Mouse (Mus musculus) E14TG2a.4 (cell line): ENCODE measurements around the gene Lenep.

Experiments used
- H3K27me3 ChIP-seq: 2 replicates; pipeline ENCODE4 v1.6.1; 2014; ENCODE audit warnings: low read length, control low read depth; ENCODE audit not compliant: insufficient read depth
- H3K36me3 ChIP-seq: 2 replicates; pipeline ENCODE4 v1.6.1; 2014; ENCODE audit warnings: low read length, control low read depth; ENCODE audit not compliant: insufficient read depth
- H3K4me1 ChIP-seq: replicated peaks from 2 replicates; pipeline ENCODE4 v1.6.1; 2014; ENCODE audit warnings: low read depth, low read length, control low read depth
- H3K4me3 ChIP-seq: replicated peaks from 2 replicates; pipeline ENCODE4 v1.5.1; 2014; ENCODE audit warnings: mild to moderate bottlenecking, low read length
- H3K9me3 ChIP-seq: 2 replicates; pipeline ENCODE4 v1.6.1; 2014; ENCODE audit warnings: low read length, control low read depth
- CTCF ChIP-seq: conservative IDR thresholded peaks from 2 replicates; pipeline ENCODE4 v1.5.1; 2014; ENCODE audit warnings: low read length
- NANOG ChIP-seq: IDR thresholded peaks from 2 replicates; pipeline ENCODE4 v1.6.1; 2014; ENCODE audit warnings: borderline replicate concordance, low read length, mixed read lengths
- POU5F1 ChIP-seq: IDR thresholded peaks from 2 replicates; pipeline ENCODE4 v1.6.1; 2014; ENCODE audit warnings: low read length, borderline replicate concordance

Lenep gene

DNA sequence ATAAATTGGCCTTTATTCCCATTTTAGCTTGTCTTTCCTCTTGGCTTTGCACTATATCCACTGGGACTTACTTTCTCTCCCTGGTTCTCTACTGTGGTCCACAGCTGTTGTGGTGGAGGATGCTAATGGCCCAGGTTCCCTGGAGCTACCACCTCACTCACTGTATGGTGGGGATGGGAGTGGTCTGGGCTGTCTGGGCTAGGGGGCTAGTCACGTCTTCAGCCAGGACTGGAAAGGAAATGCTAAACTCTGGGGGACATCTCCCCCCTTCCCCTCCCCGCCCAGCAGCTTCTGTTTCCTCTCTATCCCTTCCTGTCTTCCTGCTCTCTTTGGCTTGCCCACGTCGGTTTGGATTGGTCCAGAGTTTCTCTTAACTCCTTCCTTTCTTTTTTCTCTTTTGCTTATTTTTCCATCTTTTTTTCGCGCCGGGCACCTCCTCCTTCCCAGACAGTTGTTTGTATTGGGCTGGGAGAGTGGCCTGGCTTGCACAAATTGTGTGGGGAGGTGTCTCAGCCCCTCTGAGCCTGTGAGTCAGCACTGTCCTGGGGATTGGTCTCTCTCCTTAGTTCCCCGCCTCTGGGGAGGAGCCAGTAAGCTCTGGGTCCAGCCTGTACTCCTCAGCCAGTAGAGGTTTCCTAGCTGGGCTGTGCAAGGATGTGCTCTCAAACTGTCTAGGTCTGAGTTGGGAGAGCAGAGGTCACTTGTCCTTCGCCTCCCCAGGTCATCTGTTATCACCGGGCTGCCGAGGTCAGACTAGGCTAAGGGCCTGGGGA, 18.6 kb upstream of the Lenep start:
- H3K4me3 ChIP-seq: peak overlapping the region; percentile 83
- peaks cover 44% of the 10 kb centered on the region for H3K36me3 ChIP-seq
- no peaks in the 10 kb centered on the region for H3K27me3 ChIP-seq
- no peaks in the 10 kb centered on the region for H3K9me3 ChIP-seq
- H3K4me1 ChIP-seq: peaks cover 71% of the 10 kb centered on the region
- TF ChIP-seq CTCF: no peak
- TF ChIP-seq POU5F1: no peak
- TF ChIP-seq NANOG: no peak

- H3K27me3 ChIP-seq: no peaks in the 10 kb centered on the region
- peak overlapping the region; percentile 83 for H3K4me3 ChIP-seq
- TF ChIP-seq POU5F1 (no peak), CTCF (no peak), NANOG (no peak)
- peaks cover 71% of the 10 kb centered on the region for H3K4me1 ChIP-seq
- H3K36me3 ChIP-seq: peaks cover 44% of the 10 kb centered on the region
- no peaks in the 10 kb centered on the region for H3K9me3 ChIP-seq
These were observed 17.8 kb upstream of the Lenep start for GRCm38 (mm10) chr3:89420421-89420820.

DNA sequence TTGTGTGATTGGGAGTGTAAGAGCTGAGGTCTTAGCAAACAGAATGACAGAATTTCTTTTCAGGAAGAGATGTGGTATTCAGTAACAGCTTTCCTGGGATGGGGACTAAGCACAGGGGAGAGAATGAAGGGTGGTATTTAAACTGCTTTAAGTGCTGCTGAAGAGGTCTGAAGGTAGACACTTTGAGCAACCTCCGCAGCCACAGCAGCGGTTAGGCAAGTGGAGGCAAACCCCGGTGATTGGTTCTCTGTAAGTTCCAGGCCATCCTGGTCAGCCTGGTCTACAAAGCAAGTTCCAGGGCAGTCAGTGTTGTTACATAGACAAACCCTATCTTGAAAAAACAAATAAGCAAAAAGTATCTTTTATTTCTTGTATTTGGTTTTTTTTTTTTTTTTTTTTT, 17.4 kb upstream of the Lenep start:
- peaks cover 66% of the 10 kb centered on the region for H3K4me1 ChIP-seq
- peak overlapping the region; percentile 83 for H3K4me3 ChIP-seq
- peaks cover 44% of the 10 kb centered on the region for H3K36me3 ChIP-seq
- TF ChIP-seq NANOG (no peak), POU5F1 (no peak), CTCF (no peak)
- no peaks in the 10 kb centered on the region for H3K27me3 ChIP-seq
- H3K9me3 ChIP-seq: no peaks in the 10 kb centered on the region

DNA sequence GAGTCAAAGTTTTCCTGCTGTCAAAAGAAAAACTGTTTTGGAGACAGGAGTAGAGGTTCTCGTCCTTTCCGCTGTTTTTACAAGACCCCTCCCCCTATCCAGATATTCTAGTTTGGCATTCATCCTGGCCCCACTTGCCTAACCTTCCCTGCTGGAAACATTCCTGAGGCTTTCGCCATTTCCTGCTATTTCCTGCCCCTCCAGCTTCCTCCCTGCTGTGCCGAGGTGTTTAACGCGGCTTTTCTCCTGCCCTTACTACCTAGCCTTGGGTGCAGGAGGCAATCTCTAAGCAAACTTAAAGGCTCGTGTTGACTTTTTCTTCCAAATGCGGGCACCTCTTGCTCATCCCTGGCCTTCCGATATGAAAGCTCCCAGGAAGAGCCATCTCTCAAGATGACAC, 17.0 kb upstream of the Lenep start:
- Histone ChIP-seq H3K27me3 (no peaks in the 10 kb centered on the region), H3K4me3 (peak overlapping the region; percentile 83), H3K36me3 (peaks cover 44% of the 10 kb centered on the region), H3K9me3 (no peaks in the 10 kb centered on the region), H3K4me1 (peaks cover 62% of the 10 kb centered on the region)
- TF ChIP-seq CTCF (no peak), NANOG (no peak), POU5F1 (no peak)

DNA sequence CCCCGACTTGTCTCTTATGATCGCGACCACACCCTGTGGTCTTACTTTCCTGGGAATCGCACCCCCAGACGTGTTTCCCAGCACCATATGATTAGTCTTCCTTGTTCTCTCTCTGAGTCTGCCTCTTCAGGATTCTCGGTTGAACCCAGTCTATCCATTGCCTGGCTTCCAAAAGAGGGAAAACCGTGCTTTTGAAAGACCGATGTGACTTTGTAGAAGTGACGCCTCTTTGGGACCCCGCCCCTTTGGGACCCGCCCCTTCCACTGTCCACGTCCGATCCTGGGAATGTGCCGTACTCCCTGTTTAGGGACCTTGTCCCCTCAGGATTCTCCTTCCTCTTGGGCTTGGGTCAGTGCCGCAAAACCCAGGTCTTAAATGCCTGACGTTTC, 16.3 kb upstream of the Lenep start:
- no peaks in the 10 kb centered on the region for H3K9me3 ChIP-seq
- H3K36me3 ChIP-seq: peaks cover 44% of the 10 kb centered on the region
- no peak for TF ChIP-seq POU5F1
- TF ChIP-seq CTCF: no peak
- no peak for TF ChIP-seq NANOG
- H3K4me3 ChIP-seq: peak overlapping the region; percentile 83
- peaks cover 57% of the 10 kb centered on the region for H3K4me1 ChIP-seq
- no peaks in the 10 kb centered on the region for H3K27me3 ChIP-seq

DNA sequence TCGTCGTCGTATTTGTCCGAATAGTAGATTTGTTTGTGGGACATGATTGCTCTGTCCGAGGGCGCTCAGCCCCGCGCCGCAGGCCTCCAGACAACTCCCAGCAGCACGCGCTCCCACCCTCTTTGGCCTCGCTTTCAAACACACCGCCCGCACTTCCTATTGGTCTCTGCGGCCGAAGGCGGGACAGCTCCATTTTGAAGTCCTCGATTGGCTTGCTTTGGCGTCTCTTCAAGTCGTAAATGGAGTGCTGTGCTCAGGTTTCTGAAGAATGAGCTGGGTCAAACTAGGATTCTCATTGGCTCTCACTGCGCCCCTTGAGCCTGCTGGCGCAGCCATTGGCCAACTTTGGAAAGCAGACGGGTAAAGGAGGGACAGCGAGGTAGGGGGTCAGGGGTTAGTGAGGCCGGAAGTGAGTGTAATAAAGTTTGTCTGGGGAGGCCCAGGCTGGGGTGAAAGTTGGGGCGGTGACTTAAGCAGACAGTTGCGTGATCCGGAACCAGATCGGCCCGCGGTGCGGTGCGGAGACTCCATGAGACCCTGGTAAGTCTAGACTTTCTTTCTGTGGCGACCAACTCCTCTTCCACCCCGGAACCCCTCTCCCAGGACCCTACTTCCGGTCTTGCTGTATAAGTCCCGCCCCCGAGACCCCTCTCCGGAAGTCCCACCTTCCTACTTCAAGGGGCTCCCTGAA, 15.7 kb upstream of the Lenep start, which contains the start of the genes Cks1b and Shc1:
TSS of gene Cks1b (minus strand) at position 214 of the 691 bp plus-strand sequence.
TSS of gene Shc1 (plus strand) at position 274 of the 691 bp plus-strand sequence.
- H3K4me1 ChIP-seq: peaks cover 55% of the 10 kb centered on the region
- TF ChIP-seq NANOG (0 out of 2 replicates have a peak, but pooled peaks have one; percentile 21), POU5F1 (no peak)
- peak within 1 kb of the TSS; percentile 83 for H3K4me3 ChIP-seq
- H3K36me3 ChIP-seq: peaks cover 44% of the 10 kb centered on the region
- no peaks in the 10 kb centered on the region for H3K9me3 ChIP-seq
- no peaks in the 10 kb centered on the region for H3K27me3 ChIP-seq

DNA sequence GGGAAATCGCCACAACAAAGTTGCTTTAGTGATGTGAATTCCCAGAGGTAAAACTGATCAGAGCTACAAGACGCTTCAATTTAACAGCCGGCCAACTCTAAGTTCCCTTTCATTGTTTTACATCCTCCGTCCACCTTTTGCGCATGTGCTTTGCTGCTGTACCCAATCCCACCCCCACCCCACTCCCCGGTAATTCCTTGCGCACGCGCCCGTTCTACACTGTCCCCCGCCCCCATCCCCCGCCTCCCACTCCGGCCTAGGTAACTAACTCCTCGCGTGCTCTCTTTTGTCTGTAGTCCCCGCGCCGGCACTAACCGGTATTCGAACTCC, 15.2 kb upstream of the Lenep start:
- Histone ChIP-seq H3K4me1 (peaks cover 55% of the 10 kb centered on the region), H3K4me3 (peak overlapping the region; percentile 83), H3K9me3 (no peaks in the 10 kb centered on the region), H3K27me3 (no peaks in the 10 kb centered on the region), H3K36me3 (peaks cover 44% of the 10 kb centered on the region)
- no peak for TF ChIP-seq NANOG
- no peak for TF ChIP-seq POU5F1
- no peak for TF ChIP-seq CTCF

GRCm38 (mm10) chr3:89417131-89417530, 14.5 kb upstream of the Lenep start:
- no peak for TF ChIP-seq POU5F1
- no peak for TF ChIP-seq CTCF
- no peak for TF ChIP-seq NANOG
- Histone ChIP-seq H3K4me3 (peak overlapping the region; percentile 83), H3K4me1 (peaks cover 52% of the 10 kb centered on the region), H3K36me3 (peaks cover 42% of the 10 kb centered on the region), H3K27me3 (no peaks in the 10 kb centered on the region), H3K9me3 (no peaks in the 10 kb centered on the region)

- Histone ChIP-seq H3K4me3 (peak overlapping the region; percentile 83), H3K4me1 (peaks cover 46% of the 10 kb centered on the region), H3K27me3 (no peaks in the 10 kb centered on the region), H3K9me3 (no peaks in the 10 kb centered on the region), H3K36me3 (peaks cover 42% of the 10 kb centered on the region)
- TF ChIP-seq CTCF (no peak), POU5F1 (no peak), NANOG (no peak)
These were observed 13.6 kb upstream of the Lenep start for GRCm38 (mm10) chr3:89416158-89416557.
